Mouse (Mus musculus): ENCODE data around the gene Cfap221. TPM values are rescaled to one million over a fixed set of nuclear protein-coding genes. Genes with fewer than 3 reads are reported as not detected.

The Cfap221 gene
- polyA plus RNA-seq, 1 experiment = not detected

DNA sequence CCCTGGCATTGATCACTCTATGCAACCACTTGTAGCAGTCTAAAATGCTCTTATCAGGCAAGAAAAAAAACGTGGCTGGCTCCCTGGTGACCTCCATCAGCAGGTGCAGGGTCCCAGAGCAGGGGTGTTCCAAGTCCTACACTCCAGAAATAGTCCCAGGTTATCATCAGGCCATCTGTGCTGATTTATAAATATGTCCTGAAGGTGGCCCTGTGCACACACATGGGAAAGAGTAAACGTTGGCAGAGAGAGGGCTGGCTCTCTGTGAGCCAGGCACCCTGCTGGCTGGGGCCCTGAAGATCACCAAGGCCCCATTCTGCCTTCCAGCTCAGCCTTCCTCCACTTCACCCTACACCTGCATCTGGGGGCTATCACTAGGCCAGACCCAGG lies 28.0 kb upstream of the Cfap221 start:
- Histone ChIP-seq H3K9ac (ENCODE audit: low read depth, poor library complexity, severe bottlenecking) (no peak overlapping the region), H3K4me3 (ENCODE audit: low read depth, low read length) (no peak overlapping the region), H3K27me3 (ENCODE audit: control insufficient read depth, insufficient read depth, low read length, poor library complexity, severe bottlenecking) (no peaks in the 10 kb centered on the region), H3K36me3 (ENCODE audit: control insufficient read depth, insufficient read depth, low read length, poor library complexity, severe bottlenecking) (no peaks in the 10 kb centered on the region), H3K9me3 (replicated peaks; ENCODE audit: control insufficient read depth, insufficient read depth, low read length, poor library complexity, severe bottlenecking) (no peaks in the 10 kb centered on the region), H3K4me1 (ENCODE audit: control insufficient read depth, insufficient read depth, low read length) (no peaks in the 10 kb centered on the region), H3K27ac (ENCODE audit: insufficient read depth, low read length) (no peak overlapping the region)
- TF ChIP-seq CTCF (IDR thresholded peaks at IDR 0.05; ENCODE audit: low read depth, low read length) = no peak
- TF ChIP-seq POLR2A (IDR thresholded peaks at IDR 0.05; ENCODE audit: insufficient read depth, low read length) = no peak
- no peak for TF ChIP-seq EP300 (IDR thresholded peaks at IDR 0.05; ENCODE audit: insufficient read depth, low read depth, low read length)

DNA sequence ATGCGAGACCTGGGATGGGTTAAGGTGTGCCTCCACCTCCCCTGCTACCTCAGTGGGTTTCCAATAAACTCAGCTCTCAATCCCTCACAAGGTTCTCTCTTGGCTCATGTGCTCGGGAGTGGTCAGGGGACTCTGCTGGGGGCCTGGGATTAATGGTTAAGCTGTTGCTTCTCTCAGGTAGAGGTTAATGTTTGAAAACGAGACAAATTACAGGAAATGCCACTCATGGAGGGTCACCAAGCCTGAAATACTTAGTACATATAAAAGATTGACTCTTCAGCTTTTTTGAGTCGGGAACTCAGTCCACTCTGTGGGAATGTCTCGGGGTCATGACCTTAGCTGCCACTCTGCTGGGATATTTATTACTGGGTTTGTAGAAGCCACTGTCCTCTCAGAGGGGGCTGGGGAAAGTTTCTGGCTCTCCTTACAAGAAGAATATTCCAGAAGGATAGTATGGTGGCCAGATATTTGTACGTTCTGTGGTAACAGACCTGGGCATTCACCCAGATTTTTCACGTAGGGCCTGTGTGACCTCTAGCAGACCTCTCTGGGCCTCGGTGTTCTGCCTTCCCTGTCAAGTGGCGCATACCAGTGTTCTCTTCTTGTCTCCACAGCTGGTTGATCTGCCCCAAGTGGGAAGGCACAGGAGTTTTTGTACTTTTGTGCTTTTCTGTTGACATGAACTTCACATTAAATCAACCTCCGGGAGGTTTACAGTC lies 27.5 kb upstream of the Cfap221 start:
- Histone ChIP-seq H3K27ac (ENCODE audit: insufficient read depth, low read length) (no peak overlapping the region), H3K9ac (ENCODE audit: low read depth, poor library complexity, severe bottlenecking) (no peak overlapping the region), H3K4me3 (ENCODE audit: low read depth, low read length) (no peak overlapping the region), H3K4me1 (ENCODE audit: control insufficient read depth, insufficient read depth, low read length) (no peaks in the 10 kb centered on the region), H3K36me3 (ENCODE audit: control insufficient read depth, insufficient read depth, low read length, poor library complexity, severe bottlenecking) (no peaks in the 10 kb centered on the region), H3K27me3 (ENCODE audit: control insufficient read depth, insufficient read depth, low read length, poor library complexity, severe bottlenecking) (no peaks in the 10 kb centered on the region), H3K9me3 (replicated peaks; ENCODE audit: control insufficient read depth, insufficient read depth, low read length, poor library complexity, severe bottlenecking) (no peaks in the 10 kb centered on the region)
- TF ChIP-seq POLR2A (IDR thresholded peaks at IDR 0.05; ENCODE audit: insufficient read depth, low read length) = no peak

DNA sequence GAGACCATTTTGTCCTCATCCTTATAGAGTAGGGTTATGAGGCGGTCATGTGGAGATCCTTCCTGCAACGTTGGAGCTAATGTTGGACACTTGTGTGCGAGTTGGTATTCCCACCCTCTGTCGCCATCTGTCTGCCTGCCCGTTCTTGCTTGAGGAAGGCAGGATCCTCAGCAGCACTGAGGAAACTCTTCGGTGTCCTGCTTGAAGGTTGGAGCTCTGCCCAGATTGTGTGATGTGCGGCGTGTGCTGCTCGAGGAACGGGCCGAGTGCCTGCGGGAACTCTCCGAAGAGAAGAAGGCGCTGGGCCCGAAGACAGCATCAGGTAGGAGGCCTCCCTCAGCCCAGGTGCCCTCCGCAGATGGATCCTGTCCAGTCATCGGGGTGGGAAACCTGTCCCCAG lies 24.9 kb upstream of the Cfap221 start:
- Histone ChIP-seq H3K27ac (ENCODE audit: insufficient read depth, low read length) (no peak overlapping the region), H3K36me3 (ENCODE audit: control insufficient read depth, insufficient read depth, low read length, poor library complexity, severe bottlenecking) (no peaks in the 10 kb centered on the region), H3K4me1 (ENCODE audit: control insufficient read depth, insufficient read depth, low read length) (no peaks in the 10 kb centered on the region), H3K27me3 (ENCODE audit: control insufficient read depth, insufficient read depth, low read length, poor library complexity, severe bottlenecking) (no peaks in the 10 kb centered on the region), H3K9me3 (replicated peaks; ENCODE audit: control insufficient read depth, insufficient read depth, low read length, poor library complexity, severe bottlenecking) (no peaks in the 10 kb centered on the region), H3K9ac (ENCODE audit: low read depth, poor library complexity, severe bottlenecking) (no peak overlapping the region), H3K4me3 (ENCODE audit: low read depth, low read length) (no peak overlapping the region)
- TF ChIP-seq POLR2A (IDR thresholded peaks at IDR 0.05; ENCODE audit: insufficient read depth, low read length) (no peak), CTCF (IDR thresholded peaks at IDR 0.05; ENCODE audit: low read depth, low read length) (peak; percentile 37)

DNA sequence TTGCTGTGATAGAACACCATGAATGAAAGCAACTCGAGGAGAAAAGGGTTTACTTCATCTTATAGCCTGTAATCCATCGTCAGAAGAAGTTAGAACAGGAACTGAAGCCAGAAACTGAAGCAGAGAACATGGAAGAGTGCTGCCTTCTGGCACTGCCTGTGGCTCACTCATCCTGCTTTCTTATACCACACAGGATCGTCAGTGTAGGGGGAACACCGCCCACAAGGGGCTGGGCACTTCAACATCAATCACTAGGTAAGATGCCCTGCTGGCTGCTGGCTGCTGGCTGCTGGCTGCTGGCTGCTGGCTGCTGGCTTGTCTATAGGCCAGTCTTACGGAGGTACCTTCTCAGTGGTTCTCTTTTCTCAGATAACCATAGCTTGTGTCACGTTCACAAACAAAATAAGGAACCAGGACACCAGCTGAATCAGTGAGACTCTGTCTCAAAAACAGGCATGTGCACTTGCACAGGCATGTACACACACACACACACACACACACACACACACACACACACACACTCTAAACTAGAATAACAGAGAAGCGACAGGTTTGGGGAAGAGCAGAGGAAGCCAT lies 23.4 kb upstream of the Cfap221 start:
- H3K27me3 ChIP-seq (ENCODE audit: control insufficient read depth, insufficient read depth, low read length, poor library complexity, severe bottlenecking) = no peaks in the 10 kb centered on the region
- no peaks in the 10 kb centered on the region for H3K4me1 ChIP-seq (ENCODE audit: control insufficient read depth, insufficient read depth, low read length)
- H3K36me3 ChIP-seq (ENCODE audit: control insufficient read depth, insufficient read depth, low read length, poor library complexity, severe bottlenecking) = no peaks in the 10 kb centered on the region
- H3K9me3 ChIP-seq (replicated peaks; ENCODE audit: control insufficient read depth, insufficient read depth, low read length, poor library complexity, severe bottlenecking) = no peaks in the 10 kb centered on the region
- TF ChIP-seq EP300 (IDR thresholded peaks at IDR 0.05; ENCODE audit: insufficient read depth, low read depth, low read length) = no peak
- no peak for TF ChIP-seq CTCF (IDR thresholded peaks at IDR 0.05; ENCODE audit: low read depth, low read length)
- no peak for TF ChIP-seq POLR2A (IDR thresholded peaks at IDR 0.05; ENCODE audit: insufficient read depth, low read length)
- H3K9ac ChIP-seq (ENCODE audit: low read depth, poor library complexity, severe bottlenecking) = no peak overlapping the region
- H3K27ac ChIP-seq (ENCODE audit: insufficient read depth, low read length) = no peak overlapping the region
- no peak overlapping the region for H3K4me3 ChIP-seq (ENCODE audit: low read depth, low read length)

DNA sequence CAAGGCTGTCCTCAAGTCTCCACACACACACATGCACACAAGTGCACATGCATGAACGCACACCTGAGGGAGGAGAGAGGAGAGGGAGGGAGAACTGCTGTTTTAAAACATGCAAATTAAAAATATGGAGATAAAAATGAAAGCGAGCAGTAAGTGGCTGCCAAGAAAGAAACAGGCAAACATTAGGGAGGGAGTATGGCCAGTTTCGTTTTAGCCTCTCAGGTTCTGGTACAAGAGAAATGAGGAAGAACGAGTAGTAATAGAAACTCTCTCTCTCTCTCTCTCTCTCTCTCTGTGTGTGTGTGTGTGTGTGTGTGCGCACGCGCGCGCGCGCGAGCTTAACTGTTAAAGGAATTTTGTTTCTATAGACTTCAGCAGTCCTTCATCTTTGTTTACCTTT lies 22.4 kb upstream of the Cfap221 start:
- no peaks in the 10 kb centered on the region for H3K36me3 ChIP-seq (ENCODE audit: control insufficient read depth, insufficient read depth, low read length, poor library complexity, severe bottlenecking)
- TF ChIP-seq POLR2A (IDR thresholded peaks at IDR 0.05; ENCODE audit: insufficient read depth, low read length) (no peak), CTCF (IDR thresholded peaks at IDR 0.05; ENCODE audit: low read depth, low read length) (no peak), EP300 (IDR thresholded peaks at IDR 0.05; ENCODE audit: insufficient read depth, low read depth, low read length) (no peak)
- H3K4me1 ChIP-seq (ENCODE audit: control insufficient read depth, insufficient read depth, low read length) = no peaks in the 10 kb centered on the region
- H3K27ac ChIP-seq (ENCODE audit: insufficient read depth, low read length) = no peak overlapping the region
- no peaks in the 10 kb centered on the region for H3K27me3 ChIP-seq (ENCODE audit: control insufficient read depth, insufficient read depth, low read length, poor library complexity, severe bottlenecking)
- H3K4me3 ChIP-seq (ENCODE audit: low read depth, low read length) = no peak overlapping the region
- H3K9ac ChIP-seq (ENCODE audit: low read depth, poor library complexity, severe bottlenecking) = no peak overlapping the region
- no peaks in the 10 kb centered on the region for H3K9me3 ChIP-seq (replicated peaks; ENCODE audit: control insufficient read depth, insufficient read depth, low read length, poor library complexity, severe bottlenecking)

DNA sequence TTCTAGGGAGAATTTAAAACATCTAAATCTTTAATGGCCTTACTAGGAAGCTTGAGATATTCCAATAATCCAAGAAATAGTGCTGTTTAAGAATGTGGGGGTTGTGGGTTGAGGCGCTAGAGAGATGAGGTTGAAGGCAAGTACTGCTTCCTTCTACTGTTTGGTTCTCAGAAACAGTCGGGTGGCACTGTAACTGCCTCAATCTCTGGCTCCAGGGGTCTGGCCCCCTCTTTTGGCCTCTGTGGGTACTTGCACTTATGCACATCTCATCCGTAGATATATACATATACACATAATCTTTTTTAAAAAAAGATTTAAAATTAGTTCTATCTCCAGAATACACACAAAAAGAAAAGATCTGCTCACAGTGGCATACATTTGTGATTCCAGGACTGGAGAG lies 21.9 kb upstream of the Cfap221 start:
- H3K27me3 ChIP-seq (ENCODE audit: control insufficient read depth, insufficient read depth, low read length, poor library complexity, severe bottlenecking) = no peaks in the 10 kb centered on the region
- H3K4me1 ChIP-seq (ENCODE audit: control insufficient read depth, insufficient read depth, low read length) = no peaks in the 10 kb centered on the region
- TF ChIP-seq EP300 (IDR thresholded peaks at IDR 0.05; ENCODE audit: insufficient read depth, low read depth, low read length) = no peak
- peak; percentile 3 for TF ChIP-seq CTCF (IDR thresholded peaks at IDR 0.05; ENCODE audit: low read depth, low read length)
- no peak for TF ChIP-seq POLR2A (IDR thresholded peaks at IDR 0.05; ENCODE audit: insufficient read depth, low read length)
- no peak overlapping the region for H3K9ac ChIP-seq (ENCODE audit: low read depth, poor library complexity, severe bottlenecking)
- H3K36me3 ChIP-seq (ENCODE audit: control insufficient read depth, insufficient read depth, low read length, poor library complexity, severe bottlenecking) = no peaks in the 10 kb centered on the region
- H3K9me3 ChIP-seq (replicated peaks; ENCODE audit: control insufficient read depth, insufficient read depth, low read length, poor library complexity, severe bottlenecking) = no peaks in the 10 kb centered on the region
- H3K27ac ChIP-seq (ENCODE audit: insufficient read depth, low read length) = no peak overlapping the region
- no peak overlapping the region for H3K4me3 ChIP-seq (ENCODE audit: low read depth, low read length)
